Mouse (Mus musculus): Measurements from ENCODE around the gene Batf3.

DNA sequence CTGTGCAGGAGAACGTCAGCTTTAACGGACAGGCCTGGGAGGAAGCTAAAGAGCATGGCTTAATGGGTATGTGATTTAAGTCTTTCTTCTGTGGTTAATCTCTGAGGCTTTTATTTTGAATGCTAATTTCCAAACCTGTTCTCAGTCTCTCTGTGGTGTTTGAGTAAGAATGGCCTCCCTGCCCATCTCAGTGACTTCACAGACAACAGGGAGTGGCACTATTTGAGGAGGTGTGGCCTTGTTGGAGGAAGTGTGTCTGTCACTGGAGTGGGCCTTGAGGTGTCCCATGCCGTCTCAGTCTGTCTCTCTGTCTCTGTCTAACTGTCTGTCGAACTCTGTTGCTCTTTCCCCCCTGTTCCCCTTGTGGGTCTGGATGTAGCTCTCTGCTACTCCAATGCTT is 32.5 kb upstream of the Batf3 start:
- no peak for TF ChIP-seq GATA1 (IDR thresholded peaks at IDR 0.05; ENCODE audit: borderline replicate concordance, low read length)
- TF ChIP-seq FLI1 (IDR thresholded peaks at IDR 0.05; ENCODE audit: low read length): no peak
